Mouse (Mus musculus) urinary bladder, postnatal 4 days (tissue): ENCODE measurements around the gene Gm5485.

Experiments used
- DNase-seq, 2 experiments: peaks; one replicate each; pipeline ENCODE4 v3.0.0; 2021 to 2022; ENCODE audit warnings: low spot score in 2 of 2

Gm5485 gene

GRCm38 (mm10) chr16:48412246-48412645 lies at the start of gene Gm5485:
TSS of gene Gm5485 (minus strand) at chr16:48412416.
- DNase-seq: no peak

- no peak for DNase-seq
Observed at GRCm38 (mm10) chr16:48453264-48453663, 41.0 kb upstream of the Gm5485 start.

- no peak for DNase-seq
Observed at GRCm38 (mm10) chr16:48446161-48446925, 34.1 kb upstream of the Gm5485 start.

GRCm38 (mm10) chr16:48444589-48444988 lies 32.4 kb upstream of the Gm5485 start:
- no peak for DNase-seq

GRCm38 (mm10) chr16:48437476-48437875 lies 25.3 kb upstream of the Gm5485 start:
- DNase-seq: no peak

GRCm38 (mm10) chr16:48435454-48435853 lies 23.2 kb upstream of the Gm5485 start:
- DNase-seq: no peak

GRCm38 (mm10) chr16:48431027-48431426 lies 18.8 kb upstream of the Gm5485 start, which contains the start of gene Morc1:
TSS of gene Morc1 (plus strand) at chr16:48431237.
- DNase-seq: no peak

- DNase-seq: no peak
Observed at GRCm38 (mm10) chr16:48429427-48429826, 17.2 kb upstream of the Gm5485 start.

GRCm38 (mm10) chr16:48424069-48424468 lies 11.9 kb upstream of the Gm5485 start:
- no peak for DNase-seq

GRCm38 (mm10) chr16:48422501-48422900 lies 10.3 kb upstream of the Gm5485 start:
- DNase-seq: no peak

GRCm38 (mm10) chr16:48419035-48419434 lies 6.8 kb upstream of the Gm5485 start:
- DNase-seq: no peak

GRCm38 (mm10) chr16:48418557-48418956 lies 6.3 kb upstream of the Gm5485 start:
- DNase-seq: no peak

- DNase-seq: no peak
Observed at GRCm38 (mm10) chr16:48410125-48410524, 2.1 kb downstream of the Gm5485 start.

- no peak for DNase-seq
Observed at GRCm38 (mm10) chr16:48409580-48409979, 2.6 kb downstream of the Gm5485 start.

GRCm38 (mm10) chr16:48405674-48406403 lies 6.4 kb downstream of the Gm5485 start:
- DNase-seq: no peak

GRCm38 (mm10) chr16:48404009-48404408 lies 8.2 kb downstream of the Gm5485 start:
- DNase-seq: no peak

GRCm38 (mm10) chr16:48403423-48403822 lies 8.8 kb downstream of the Gm5485 start:
- DNase-seq: no peak

- no peak for DNase-seq
Observed at GRCm38 (mm10) chr16:48402963-48403362, 9.3 kb downstream of the Gm5485 start.

GRCm38 (mm10) chr16:48395278-48395677 lies 16.9 kb downstream of the Gm5485 start:
- no peak for DNase-seq

- DNase-seq: no peak
Observed at GRCm38 (mm10) chr16:48386982-48387381, 25.2 kb downstream of the Gm5485 start.

- DNase-seq: no peak
Observed at GRCm38 (mm10) chr16:48383582-48384257, 28.5 kb downstream of the Gm5485 start.

GRCm38 (mm10) chr16:48373711-48374485 lies 38.3 kb downstream of the Gm5485 start:
- no peak for DNase-seq
